Mouse (Mus musculus): ENCODE data around the gene Lrrc3. TPM values are rescaled to one million over a fixed set of nuclear protein-coding genes. Genes with fewer than 3 reads are reported as not detected.

Gene Lrrc3
- total RNA-seq, 2 experiments from 2014 or later = 0.54 to 0.94 TPM

DNA sequence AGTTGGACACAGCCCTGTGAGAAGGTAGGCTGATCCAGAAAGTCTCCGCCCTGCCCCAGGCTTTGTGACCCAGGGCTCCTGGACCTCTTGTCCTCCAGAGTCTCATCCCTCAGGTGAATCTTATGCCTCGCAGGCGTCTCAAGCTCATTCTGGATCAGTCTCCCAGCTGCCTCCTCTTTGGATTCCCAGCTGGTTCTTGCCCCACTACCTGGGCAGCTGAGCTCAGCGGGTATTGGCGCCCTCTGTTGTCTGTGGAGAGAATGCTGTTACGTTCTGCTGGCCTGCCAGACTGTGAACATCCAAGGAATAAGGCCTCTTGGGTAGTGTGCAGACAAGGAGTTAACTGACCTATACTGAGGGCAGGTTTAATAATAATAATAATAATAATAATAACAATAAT is 23.4 kb downstream of the Lrrc3 start:
- peak in 1 of 2 experiments; percentile 30 for DNase-seq
- intact Hi-C loops (cut with DNase I) = loop anchor here (2.0 to 5.0 kb wide), 4 partner anchors 150 to 362 kb away; partner anchors contain the start of genes Fam207a and Gm10024

- DNase-seq = no peak
- intact Hi-C loops (cut with DNase I) = no loop called here
Measured at GRCm38 (mm10) chr10:77869651-77870050, 32.7 kb downstream of the Lrrc3 start.

DNA sequence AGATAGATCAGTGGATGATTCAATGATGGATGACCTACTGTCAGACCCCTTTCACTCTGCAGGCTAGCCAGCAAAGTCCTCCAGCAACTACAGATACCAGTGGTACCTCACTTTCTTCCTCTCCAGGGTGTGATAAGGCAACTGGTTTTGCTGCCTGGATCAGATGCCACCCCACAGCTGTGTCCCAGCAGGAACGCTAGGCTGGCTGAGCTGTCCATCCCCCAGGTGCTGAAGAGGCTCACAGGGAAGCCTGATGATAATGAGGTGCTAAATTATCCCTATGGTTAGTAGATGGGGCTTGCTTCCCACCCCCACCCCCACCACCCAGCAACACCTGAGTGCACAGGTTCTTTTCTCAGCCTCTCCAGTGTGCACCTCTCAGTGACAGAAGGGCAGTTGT is 34.8 kb downstream of the Lrrc3 start:
- no peak for DNase-seq
- intact Hi-C loops (cut with DNase I) = no loop called here

GRCm38 (mm10) chr10:77864762-77865143 is 37.6 kb downstream of the Lrrc3 start:
- DNase-seq = no peak
- intact Hi-C loops (cut with DNase I) = no loop called here

GRCm38 (mm10) chr10:77864067-77864761 is 38.1 kb downstream of the Lrrc3 start:
- no peak for DNase-seq
- intact Hi-C loops (cut with DNase I) = no loop called here

GRCm38 (mm10) chr10:77861675-77862074 is 40.7 kb downstream of the Lrrc3 start, which contains the start of gene Gm3285:
Gene Gm3285, plus strand, starts transcription at chr10:77861975.
- intact Hi-C loops (cut with DNase I) = no loop called here
- DNase-seq = no peak

GRCm38 (mm10) chr10:77852559-77852958 is 49.8 kb downstream of the Lrrc3 start, which contains the start of gene Gm10318:
Gene Gm10318, plus strand, starts transcription at chr10:77852859.
- DNase-seq = no peak
- intact Hi-C loops (cut with DNase I) = no loop called here

Other genes with a start within 250 kb of the Lrrc3 start
- not detected for gene Tspear, start 216.0 kb downstream of the Lrrc3 start, total RNA-seq (2021)
- not detected for gene Gm19402, start 211.8 kb downstream of the Lrrc3 start, total RNA-seq (2021)
- not detected for gene Gm9508, start 205.3 kb downstream of the Lrrc3 start, total RNA-seq (2021)
- not detected for gene Gm10272, start 195.9 kb downstream of the Lrrc3 start, total RNA-seq (2021)
- not detected for gene Gm10024, start 191.1 kb downstream of the Lrrc3 start, total RNA-seq (2021)
- not detected for gene Gm10142, start 186.7 kb downstream of the Lrrc3 start, total RNA-seq (2021)
- not detected for gene Krtap12-1, start 181.9 kb downstream of the Lrrc3 start, total RNA-seq (2021)
- gene Gm10100, start 176.1 kb downstream of the Lrrc3 start, total RNA-seq (2021) = not detected
- not detected for gene Gm18596, start 159.9 kb downstream of the Lrrc3 start, total RNA-seq (2021)
- gene Gm9736, start 151.2 kb downstream of the Lrrc3 start, total RNA-seq (2021) = not detected
- not detected for gene Gm3233, start 142.9 kb downstream of the Lrrc3 start, total RNA-seq (2021)
- not detected for gene Gm3238, start 131.2 kb downstream of the Lrrc3 start, total RNA-seq (2021)
- not detected for gene Gm7138, start 125.6 kb downstream of the Lrrc3 start, total RNA-seq (2021)
- not detected for gene Gm3250, start 120.0 kb downstream of the Lrrc3 start, total RNA-seq (2021)
- not detected for gene Gm7137, start 114.3 kb downstream of the Lrrc3 start, total RNA-seq (2021)
- not detected for gene Gm9639, start 107.5 kb downstream of the Lrrc3 start, total RNA-seq (2021)
- not detected for gene Gm19668, start 103.4 kb downstream of the Lrrc3 start, total RNA-seq (2021)
- not detected for gene Gm9507, start 90.7 kb downstream of the Lrrc3 start, total RNA-seq (2021)
- not detected for gene Gm2696, start 87.9 kb downstream of the Lrrc3 start, total RNA-seq (2021)
- gene Krtap10-4, start 75.4 kb downstream of the Lrrc3 start, total RNA-seq (2021) = not detected
- gene Krtap10-10, start 66.6 kb downstream of the Lrrc3 start, total RNA-seq (2021) = not detected
- gene Gm36176, start 55.7 kb downstream of the Lrrc3 start, total RNA-seq (2021) = not detected
- not detected for gene Gm10318, start 49.7 kb downstream of the Lrrc3 start, total RNA-seq (2021)
- not detected for gene Gm3285, start 40.6 kb downstream of the Lrrc3 start, total RNA-seq (2021)
- 1 to 10 TPM in 1 of 2 experiments, under 1 TPM in 1; 0.31 to 1.5 TPM for gene Trpm2, start 68.0 kb upstream of the Lrrc3 start, total RNA-seq (2021)
- gene 1810043G02Rik, start 76.0 kb upstream of the Lrrc3 start, total RNA-seq (2021) = 10 to 100 TPM in 1 of 2 experiments, 1 to 10 TPM in 1; 9.3 to 10.3 TPM
- 100 to 1,000 TPM in 1 of 2 experiments, 10 to 100 TPM in 1; 97.8 to 116 TPM for gene Pfkl, start 107.5 kb upstream of the Lrrc3 start, total RNA-seq (2021)
- not detected for gene Dnmt3l, start 139.4 kb upstream of the Lrrc3 start, total RNA-seq (2021)
- not detected for gene Aire, start 141.1 kb upstream of the Lrrc3 start, total RNA-seq (2021)
- gene Icosl, start 166.8 kb upstream of the Lrrc3 start, total RNA-seq (2021) = 1 to 10 TPM; 7.6 to 7.7 TPM

All from heart, postnatal 36 days (tissue).